Mouse (Mus musculus): ENCODE measurements around the gene Ralgapb. TPM values are rescaled to one million over a fixed set of nuclear protein-coding genes. Genes with fewer than 3 reads are reported as not detected.

Gene Ralgapb
- total and polyA plus RNA-seq, 2 experiments, result 6.1 to 9.7 TPM

DNA sequence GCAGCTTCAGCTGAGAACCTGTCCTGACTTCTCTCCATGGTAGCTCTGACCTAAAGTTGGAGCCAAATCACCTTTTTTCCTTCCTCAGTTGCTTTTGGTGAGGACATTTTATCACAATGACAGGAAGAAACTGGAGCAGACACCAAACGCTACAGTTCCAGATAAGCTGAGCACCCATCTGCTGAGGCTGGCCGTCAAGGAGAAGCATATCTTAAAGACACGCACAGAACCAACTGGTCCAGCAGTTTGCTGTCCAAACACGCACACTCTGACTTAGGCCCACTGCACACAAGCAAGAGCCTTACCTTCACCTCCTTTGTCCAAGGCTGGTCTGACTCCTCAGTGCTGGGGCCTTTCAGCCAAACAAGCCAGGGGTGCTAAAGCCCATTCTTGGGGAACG is 42.0 kb upstream of the Ralgapb start:
- no peaks in the 10 kb centered on the region for H3K27me3 ChIP-seq (ENCODE audit: control insufficient read depth, insufficient read depth, low read length)
- TF ChIP-seq POLR2A (IDR thresholded peaks at IDR 0.05; ENCODE audit: extremely low read depth, insufficient read depth, low read length) (no peak), CTCF (IDR thresholded peaks at IDR 0.05; ENCODE audit: low read depth, low read length) (no peak)
- H3K9ac ChIP-seq (ENCODE audit: low read depth, low read length), result no peak overlapping the region
- 90% methylated on average over 5 of the region's 5 CpGs for WGBS
- DNase-seq (ENCODE audit: extremely low read depth, low read depth, low spot score), result no peak
- H3K4me1 ChIP-seq (ENCODE audit: control insufficient read depth, insufficient read depth, low read length), result peaks cover 8% of the 10 kb centered on the region
- H3K27ac ChIP-seq (replicated peaks; ENCODE audit: insufficient read depth, low read depth, low read length), result no peak overlapping the region
- no peak overlapping the region for H3K4me3 ChIP-seq (ENCODE audit: insufficient read depth, low read depth, low read length)
- no peaks in the 10 kb centered on the region for H3K36me3 ChIP-seq (ENCODE audit: control insufficient read depth, insufficient read depth, low read length)
- H3K79me2 ChIP-seq (ENCODE audit: control insufficient read depth, insufficient read depth, low read length), result no peaks in the 10 kb centered on the region

DNA sequence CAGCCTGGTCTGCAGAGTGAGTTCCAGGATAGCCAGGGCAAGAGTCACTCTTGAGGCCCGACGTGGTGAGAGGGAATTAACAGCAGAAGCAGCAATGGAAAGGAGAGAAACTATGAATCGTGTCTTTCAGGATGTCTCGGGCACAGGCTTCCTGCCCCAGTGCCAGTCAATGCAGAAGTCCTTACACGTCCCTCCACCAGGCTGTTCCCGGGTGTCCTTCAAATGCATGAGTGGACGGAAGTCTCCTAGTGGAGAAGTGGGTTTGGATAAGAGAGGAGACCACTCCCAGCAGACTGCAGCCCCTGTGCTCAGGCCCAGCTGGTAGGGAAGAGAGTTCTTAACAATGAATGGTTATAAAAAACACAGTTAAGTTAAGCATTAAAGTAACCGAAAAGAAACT is 41.3 kb upstream of the Ralgapb start:
- no peak overlapping the region for H3K27ac ChIP-seq (replicated peaks; ENCODE audit: insufficient read depth, low read depth, low read length)
- no peak overlapping the region for H3K4me3 ChIP-seq (ENCODE audit: insufficient read depth, low read depth, low read length)
- 90% methylated on average over 8 of the region's 8 CpGs for WGBS

DNA sequence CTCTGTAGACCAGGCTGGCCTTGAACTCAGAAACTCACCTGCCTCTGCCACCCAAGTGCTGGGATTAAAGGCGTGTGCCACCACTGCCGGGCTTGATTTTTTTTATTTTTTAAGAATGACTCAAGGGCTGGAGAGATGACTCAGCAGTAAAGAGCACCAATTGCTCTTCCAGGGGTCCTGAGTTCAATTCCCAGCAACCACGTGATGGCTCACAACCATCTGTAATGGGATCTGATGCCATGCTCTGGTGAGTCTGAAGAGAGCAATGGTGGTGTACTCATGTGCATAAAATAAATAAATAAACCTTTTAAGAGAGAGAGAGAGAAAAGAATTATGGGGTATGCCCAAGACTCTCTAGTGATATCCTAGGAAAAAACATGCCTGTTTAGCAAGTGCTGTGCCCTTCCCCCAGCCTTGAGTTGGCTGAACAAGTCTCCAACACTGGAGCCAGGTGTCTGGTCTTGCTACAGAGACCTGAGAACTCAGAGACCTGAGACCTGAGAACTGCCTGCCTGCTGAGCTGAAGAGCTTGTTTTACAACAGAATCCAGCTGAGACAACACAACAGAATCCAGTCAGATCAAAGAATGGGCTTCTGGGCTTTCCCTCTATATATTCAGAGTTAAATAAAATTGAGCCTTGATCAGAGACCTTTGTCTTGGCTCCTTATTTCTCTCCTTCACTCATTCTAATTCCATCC is 40.0 kb upstream of the Ralgapb start:
- TF ChIP-seq POLR2A (IDR thresholded peaks at IDR 0.05; ENCODE audit: extremely low read depth, insufficient read depth, low read length) (no peak), CTCF (IDR thresholded peaks at IDR 0.05; ENCODE audit: low read depth, low read length) (no peak)
- no peak overlapping the region for H3K9ac ChIP-seq (ENCODE audit: low read depth, low read length)
- 87% methylated on average over 3 of the region's 3 CpGs for WGBS
- no peaks in the 10 kb centered on the region for H3K36me3 ChIP-seq (ENCODE audit: control insufficient read depth, insufficient read depth, low read length)
- no peak overlapping the region for H3K27ac ChIP-seq (replicated peaks; ENCODE audit: insufficient read depth, low read depth, low read length)
- no peak for DNase-seq (ENCODE audit: extremely low read depth, low read depth, low spot score)
- H3K27me3 ChIP-seq (ENCODE audit: control insufficient read depth, insufficient read depth, low read length), result no peaks in the 10 kb centered on the region
- H3K4me3 ChIP-seq (ENCODE audit: insufficient read depth, low read depth, low read length), result no peak overlapping the region
- H3K4me1 ChIP-seq (ENCODE audit: control insufficient read depth, insufficient read depth, low read length), result peaks cover 13% of the 10 kb centered on the region
- no peaks in the 10 kb centered on the region for H3K79me2 ChIP-seq (ENCODE audit: control insufficient read depth, insufficient read depth, low read length)

More for the DNA sequence above, 41.3 kb upstream of the Ralgapb start:
- Histone ChIP-seq H3K9ac (ENCODE audit: low read depth, low read length) (no peak overlapping the region), H3K27me3 (ENCODE audit: control insufficient read depth, insufficient read depth, low read length) (no peaks in the 10 kb centered on the region), H3K79me2 (ENCODE audit: control insufficient read depth, insufficient read depth, low read length) (no peaks in the 10 kb centered on the region), H3K4me1 (ENCODE audit: control insufficient read depth, insufficient read depth, low read length) (peaks cover 13% of the 10 kb centered on the region), H3K36me3 (ENCODE audit: control insufficient read depth, insufficient read depth, low read length) (no peaks in the 10 kb centered on the region)
- no peak for TF ChIP-seq CTCF (IDR thresholded peaks at IDR 0.05; ENCODE audit: low read depth, low read length)
- no peak for TF ChIP-seq POLR2A (IDR thresholded peaks at IDR 0.05; ENCODE audit: extremely low read depth, insufficient read depth, low read length)
- no peak for DNase-seq (ENCODE audit: extremely low read depth, low read depth, low spot score)

DNA sequence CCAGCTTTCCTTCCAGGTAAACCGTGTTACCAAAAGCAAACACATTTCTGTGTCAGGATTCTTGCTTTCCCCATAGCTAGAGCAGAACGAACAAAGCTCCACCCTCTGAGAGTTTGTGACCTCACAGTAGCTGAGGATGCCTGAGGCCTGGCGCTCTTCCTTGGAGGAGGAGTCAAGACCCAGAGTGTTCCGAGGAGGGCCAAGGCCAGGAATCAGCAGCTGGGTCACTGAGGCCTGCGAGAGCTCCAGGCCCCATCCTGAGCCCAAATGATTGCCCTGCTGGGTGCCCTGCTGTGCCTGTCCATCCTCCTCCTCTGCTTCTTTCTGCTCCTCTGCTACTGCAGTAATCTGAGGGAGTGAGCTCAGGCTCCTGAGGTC is 39.5 kb upstream of the Ralgapb start:
- Histone ChIP-seq H3K27me3 (ENCODE audit: control insufficient read depth, insufficient read depth, low read length) (no peaks in the 10 kb centered on the region), H3K27ac (replicated peaks; ENCODE audit: insufficient read depth, low read depth, low read length) (no peak overlapping the region), H3K79me2 (ENCODE audit: control insufficient read depth, insufficient read depth, low read length) (no peaks in the 10 kb centered on the region), H3K9ac (ENCODE audit: low read depth, low read length) (no peak overlapping the region), H3K4me1 (ENCODE audit: control insufficient read depth, insufficient read depth, low read length) (peaks cover 10% of the 10 kb centered on the region), H3K4me3 (ENCODE audit: insufficient read depth, low read depth, low read length) (no peak overlapping the region), H3K36me3 (ENCODE audit: control insufficient read depth, insufficient read depth, low read length) (no peaks in the 10 kb centered on the region)
- WGBS, result 71% methylated on average over 5 of the region's 5 CpGs
- no peak for DNase-seq (ENCODE audit: extremely low read depth, low read depth, low spot score)
- TF ChIP-seq CTCF (IDR thresholded peaks at IDR 0.05; ENCODE audit: low read depth, low read length), result no peak

DNA sequence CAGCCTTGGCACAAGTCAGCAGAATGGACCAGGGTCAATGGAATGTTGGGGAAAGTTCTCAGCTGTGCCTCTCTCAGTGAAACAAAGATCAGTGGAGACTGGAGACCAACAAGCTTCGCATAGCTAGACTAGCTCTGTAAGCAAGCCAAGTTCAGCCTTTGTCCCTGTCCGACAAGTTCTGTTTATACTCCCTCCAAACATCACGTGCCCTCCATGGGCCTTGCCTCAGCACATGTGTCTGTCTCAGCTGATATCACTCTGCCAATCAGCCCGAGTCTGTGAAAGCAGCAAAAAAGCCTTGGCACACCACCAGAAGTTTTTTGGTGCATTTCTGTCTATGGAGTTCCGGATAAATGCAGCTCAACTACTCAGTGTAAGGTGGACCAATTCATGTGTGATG is 36.6 kb upstream of the Ralgapb start:
- DNase-seq (ENCODE audit: extremely low read depth, low read depth, low spot score), result peak; percentile 98
- Histone ChIP-seq H3K4me3 (ENCODE audit: insufficient read depth, low read depth, low read length) (no peak overlapping the region), H3K36me3 (ENCODE audit: control insufficient read depth, insufficient read depth, low read length) (no peaks in the 10 kb centered on the region), H3K79me2 (ENCODE audit: control insufficient read depth, insufficient read depth, low read length) (no peaks in the 10 kb centered on the region), H3K27me3 (ENCODE audit: control insufficient read depth, insufficient read depth, low read length) (no peaks in the 10 kb centered on the region), H3K27ac (replicated peaks; ENCODE audit: insufficient read depth, low read depth, low read length) (peak overlapping the region; percentile 48), H3K9ac (ENCODE audit: low read depth, low read length) (no peak overlapping the region), H3K4me1 (ENCODE audit: control insufficient read depth, insufficient read depth, low read length) (peaks cover 6% of the 10 kb centered on the region; the same call in 1 of the 2 replicates)
- TF ChIP-seq CTCF (IDR thresholded peaks at IDR 0.05; ENCODE audit: low read depth, low read length), result no peak
- no peak for TF ChIP-seq POLR2A (IDR thresholded peaks at IDR 0.05; ENCODE audit: extremely low read depth, insufficient read depth, low read length)
- WGBS, result 17% methylated on average over 5 of the region's 5 CpGs

DNA sequence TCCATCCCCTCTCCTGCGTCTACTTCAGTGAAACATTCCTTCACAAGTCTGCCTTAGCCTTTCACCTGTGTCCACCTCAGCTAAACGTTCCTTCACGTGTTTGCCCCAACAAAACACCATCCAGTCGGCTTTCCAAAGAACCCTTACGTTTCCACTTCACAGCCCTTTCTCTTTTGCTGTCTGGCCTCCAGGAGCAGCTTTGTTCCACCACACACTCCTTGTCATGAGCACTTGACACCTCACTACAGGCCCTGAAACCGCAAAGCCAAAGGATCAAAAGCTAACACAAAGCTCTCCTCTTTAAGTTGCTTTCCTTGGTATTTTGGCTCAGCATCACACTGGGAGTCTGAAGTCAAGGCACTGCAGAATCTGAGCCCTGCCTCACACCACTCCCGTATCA is 36.1 kb upstream of the Ralgapb start:
- no peak for TF ChIP-seq CTCF (IDR thresholded peaks at IDR 0.05; ENCODE audit: low read depth, low read length)
- no peak for TF ChIP-seq POLR2A (IDR thresholded peaks at IDR 0.05; ENCODE audit: extremely low read depth, insufficient read depth, low read length)
- Histone ChIP-seq H3K79me2 (ENCODE audit: control insufficient read depth, insufficient read depth, low read length) (no peaks in the 10 kb centered on the region), H3K9ac (ENCODE audit: low read depth, low read length) (no peak overlapping the region), H3K27ac (replicated peaks; ENCODE audit: insufficient read depth, low read depth, low read length) (no peak overlapping the region), H3K4me1 (ENCODE audit: control insufficient read depth, insufficient read depth, low read length) (peaks cover 6% of the 10 kb centered on the region; the same call in 1 of the 2 replicates), H3K27me3 (ENCODE audit: control insufficient read depth, insufficient read depth, low read length) (no peaks in the 10 kb centered on the region), H3K36me3 (ENCODE audit: control insufficient read depth, insufficient read depth, low read length) (no peaks in the 10 kb centered on the region), H3K4me3 (ENCODE audit: insufficient read depth, low read depth, low read length) (no peak overlapping the region)
- WGBS, result 70% methylated on average over 7 of the region's 7 CpGs
- no peak for DNase-seq (ENCODE audit: extremely low read depth, low read depth, low spot score)

All from liver, adult 2 months (tissue).